Mouse (Mus musculus) testis, adult 2 months (tissue): Measurements from ENCODE around the gene Calhm2.

Experiments
- CTCF ChIP-seq: fragments of 200-500 bp; IDR thresholded peaks from 2 replicates; pipeline ENCODE4 v1.5.1; 2012; ENCODE audit warnings: low read depth, mild to moderate bottlenecking, inconsistent platforms, low read length, moderate library complexity; ENCODE audit not compliant: control insufficient read depth, insufficient read depth, insufficient replicate concordance
- POLR2A ChIP-seq: fragments of 200-500 bp; IDR thresholded peaks from 2 replicates; pipeline ENCODE4 v1.6.1; 2012; ENCODE audit warnings: low read depth, mild to moderate bottlenecking, inconsistent platforms, low read length, moderate library complexity; ENCODE audit not compliant: control insufficient read depth

DNA sequence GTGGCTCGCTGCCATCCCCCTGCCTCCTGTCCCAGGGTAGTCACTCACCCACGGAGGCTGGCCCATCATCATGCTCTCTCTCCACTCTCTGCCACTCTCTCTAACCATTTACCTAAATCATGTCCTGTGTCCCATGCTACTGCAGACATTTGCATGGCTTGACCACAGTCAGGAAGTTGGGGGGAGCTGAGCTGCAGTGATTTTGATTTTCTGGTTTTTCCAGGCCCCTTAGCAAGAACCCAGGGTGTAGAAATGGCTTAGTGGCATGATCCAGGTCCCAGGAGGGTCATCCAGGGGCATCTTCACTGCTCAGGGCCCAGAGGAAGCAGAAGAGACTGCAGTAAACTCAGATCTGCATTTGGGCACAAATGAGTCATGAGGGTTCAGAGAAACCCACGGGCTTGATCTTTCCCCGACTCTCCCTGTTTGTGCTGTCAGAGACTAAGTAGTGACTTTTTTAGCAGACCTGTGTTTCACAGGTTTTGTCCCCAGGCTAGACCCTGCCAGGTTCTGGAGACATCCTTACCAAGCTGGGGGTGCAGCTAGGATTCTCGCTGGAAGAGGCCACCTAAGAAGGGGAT is 10.3 kb upstream of the Calhm2 start:
- TF ChIP-seq CTCF (no peak), POLR2A (no peak)
